Mouse (Mus musculus): ENCODE data around the gene Znrd1.
"Not testable (repeated sequence)": the region's sequence is repeated elsewhere in the genome, so short reads cannot be mapped to it uniquely, and the experiment has no call there.

The Znrd1 gene

DNA sequence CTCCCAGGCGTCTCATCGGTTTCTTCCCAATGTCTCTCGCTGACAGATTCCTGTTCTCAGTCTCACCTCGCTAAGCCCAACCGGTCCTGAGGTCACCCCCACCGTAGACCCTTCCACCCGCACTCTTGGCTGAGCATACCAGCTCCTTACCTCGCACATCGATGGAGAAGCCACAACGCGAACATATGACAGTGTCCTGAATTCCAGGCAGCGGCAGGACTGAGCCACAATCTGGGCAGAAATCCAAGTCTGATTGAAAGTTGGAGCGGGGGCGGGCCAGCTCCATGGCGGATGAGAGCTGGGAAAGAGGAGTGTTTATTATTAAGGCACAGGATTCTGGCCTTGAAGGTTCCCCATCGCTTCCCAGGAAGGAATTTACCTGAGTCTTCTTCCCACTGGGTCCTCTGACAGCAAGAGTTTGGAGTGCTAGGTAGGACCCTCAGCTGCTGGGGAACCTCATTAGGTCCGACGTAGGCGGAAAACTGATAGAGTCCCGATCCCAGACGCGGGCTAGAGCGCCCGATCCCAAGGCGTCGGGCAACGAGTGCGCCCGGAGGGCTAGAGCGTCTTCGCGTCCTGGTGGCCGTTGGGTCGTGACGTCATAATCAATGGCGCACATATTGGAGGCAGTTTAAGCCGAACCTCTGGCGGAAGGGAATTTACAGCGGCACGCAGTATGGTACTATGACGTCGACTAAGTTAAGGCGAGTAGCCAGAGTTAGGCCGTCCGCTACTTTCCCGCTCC lies at the start of gene Znrd1, which contains the start of gene Znrd1as:
TSS of gene Znrd1 (minus strand) at position 561 of the 745 bp plus-strand sequence.
TSS of gene Znrd1as (plus strand) at position 594 of the 745 bp plus-strand sequence.
- DNase-seq, result peak; percentile 85 to 88

DNA sequence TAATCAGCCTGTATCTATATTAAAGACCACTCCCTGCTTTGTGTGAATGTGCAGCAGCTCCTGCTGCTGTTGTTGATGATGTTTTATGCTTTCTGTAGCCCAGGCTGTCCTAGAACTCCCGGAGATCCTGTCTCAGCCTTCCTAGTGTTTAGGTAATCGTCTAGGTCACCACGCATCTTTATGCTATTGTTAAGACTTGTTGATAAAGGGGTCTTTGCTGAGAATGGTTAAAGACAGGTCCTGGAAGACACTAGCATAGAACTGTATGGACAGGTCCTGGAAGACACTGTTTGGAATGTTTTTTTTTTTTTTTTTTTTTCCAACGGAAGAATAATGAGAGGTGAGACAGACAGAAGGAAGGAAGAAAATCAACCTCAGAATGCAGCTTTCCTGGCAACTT lies 45.0 kb upstream of the Znrd1 start:
- DNase-seq, result no peak

DNA sequence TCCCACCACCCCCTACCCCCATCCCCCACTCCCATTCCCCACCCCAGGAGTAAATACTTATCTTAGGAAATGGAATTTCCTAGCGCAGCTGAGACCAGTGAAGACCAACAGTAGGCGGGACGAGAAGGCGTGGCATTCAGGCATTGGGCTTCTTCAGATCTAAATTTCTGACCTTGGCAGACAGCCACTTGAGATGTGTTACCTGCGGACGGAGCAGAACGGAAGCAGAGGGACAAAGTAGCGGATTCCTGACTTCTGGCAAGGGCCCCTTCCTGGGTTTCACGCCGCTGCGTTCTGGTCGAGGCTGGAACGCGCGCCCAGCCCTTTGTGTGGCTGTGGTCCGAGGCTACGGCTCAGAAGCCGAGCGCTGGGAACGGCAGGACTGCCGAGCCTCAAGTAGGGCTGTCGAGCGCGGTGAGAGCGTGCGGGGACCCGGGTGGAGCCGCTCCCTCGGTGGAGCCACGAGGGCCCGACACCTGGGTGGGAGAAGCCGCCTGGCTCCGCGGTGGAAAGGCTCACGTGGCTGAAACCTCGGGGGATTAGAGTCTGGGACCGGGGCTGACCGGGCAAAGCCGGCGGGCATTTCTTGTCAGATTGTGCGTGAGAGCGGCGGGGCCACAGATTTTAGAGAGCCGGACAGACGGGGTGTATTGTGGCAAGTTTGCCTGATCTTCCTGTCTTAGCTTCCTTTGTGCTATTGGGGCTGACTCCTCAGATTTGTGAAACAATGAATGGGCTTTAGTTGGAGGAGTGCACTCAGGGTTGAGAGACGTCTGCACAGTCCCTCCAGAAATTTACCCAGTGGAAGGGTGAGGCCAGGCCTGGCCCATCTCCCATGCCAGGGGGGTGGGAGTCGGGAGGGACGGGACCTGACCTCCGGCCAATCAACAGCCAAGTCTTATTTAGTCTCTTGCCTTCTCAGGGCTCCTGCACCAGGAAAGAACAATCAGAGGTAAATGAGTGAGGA lies 44.3 kb upstream of the Znrd1 start:
- DNase-seq, result no peak

- DNase-seq, result no peak
Observed at GRCm38 (mm10) chr17:37000863-37001262, 42.5 kb upstream of the Znrd1 start, which contains the start of gene Zfp57. Gene Zfp57 (plus strand): TSS chr17:37001163.

DNA sequence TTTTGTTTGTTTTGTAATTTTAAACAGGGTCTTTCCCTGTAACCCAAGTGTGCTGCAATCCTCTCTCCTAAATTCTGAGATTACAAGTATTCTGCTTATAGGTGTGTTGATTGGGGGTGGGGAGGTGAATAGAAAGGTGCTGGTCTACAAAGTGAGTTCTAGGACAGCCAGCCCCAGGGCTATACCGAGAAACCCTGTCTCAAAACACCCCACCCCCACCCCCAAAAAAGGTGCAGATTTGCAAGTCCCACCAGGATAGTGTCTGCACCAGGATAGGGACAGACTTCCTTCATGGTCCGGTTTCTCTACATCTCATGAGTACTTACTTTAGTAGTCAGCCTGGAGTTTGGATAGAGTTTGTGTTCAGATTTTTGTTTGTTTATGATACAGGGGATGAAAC lies 40.1 kb upstream of the Znrd1 start:
- no peak for DNase-seq

GRCm38 (mm10) chr17:36997033-36997735 lies 38.8 kb upstream of the Znrd1 start:
- DNase-seq, result peak; percentile 65 to 70

GRCm38 (mm10) chr17:36995448-36995847 lies 37.1 kb upstream of the Znrd1 start:
- no peak for DNase-seq

DNA sequence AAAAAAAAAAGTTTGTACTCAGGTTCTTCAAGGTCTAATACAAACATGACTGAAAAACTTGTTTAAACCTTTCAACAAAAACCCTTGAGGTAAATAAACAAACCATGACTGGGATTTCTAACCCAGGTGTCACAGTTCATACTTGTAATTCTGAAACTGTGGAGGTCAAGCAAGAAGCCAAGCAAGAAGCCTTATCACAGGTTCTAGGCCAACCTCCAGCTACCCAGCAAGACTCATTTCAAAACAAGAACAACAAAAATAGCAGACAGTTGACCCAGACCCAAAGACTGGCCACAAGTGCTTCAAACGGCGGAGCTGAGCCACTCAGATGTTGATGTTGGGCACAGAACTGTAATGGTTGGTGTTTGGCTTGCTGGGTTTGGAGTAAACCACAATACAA lies 36.2 kb upstream of the Znrd1 start:
- DNase-seq, result no peak

DNA sequence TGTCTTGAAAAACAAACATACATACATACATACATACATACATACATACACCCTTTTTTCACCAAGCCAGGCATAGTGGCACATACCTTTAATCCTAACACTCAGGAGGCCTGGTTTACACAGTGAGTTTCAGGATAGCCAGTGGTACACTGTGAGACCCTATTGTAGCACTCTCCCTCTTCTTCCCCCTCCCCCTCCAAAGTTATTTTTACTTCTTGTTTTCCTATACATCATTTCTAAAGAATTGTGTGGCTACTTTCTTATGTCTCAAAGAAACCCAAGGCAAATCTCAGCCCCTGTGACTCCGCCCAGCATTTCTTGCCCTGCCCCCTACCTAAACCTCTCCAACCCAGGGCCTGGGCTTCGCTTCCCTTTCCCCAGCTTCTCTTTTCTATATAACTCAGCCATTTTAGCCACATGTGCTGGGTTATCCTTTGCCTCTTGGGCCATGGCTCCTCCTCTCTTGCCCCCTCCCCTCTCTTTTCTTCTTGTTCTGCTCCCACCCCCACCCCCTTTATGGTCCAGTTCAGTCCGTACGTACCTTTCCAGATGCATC lies 35.5 kb upstream of the Znrd1 start:
- no peak for DNase-seq

DNA sequence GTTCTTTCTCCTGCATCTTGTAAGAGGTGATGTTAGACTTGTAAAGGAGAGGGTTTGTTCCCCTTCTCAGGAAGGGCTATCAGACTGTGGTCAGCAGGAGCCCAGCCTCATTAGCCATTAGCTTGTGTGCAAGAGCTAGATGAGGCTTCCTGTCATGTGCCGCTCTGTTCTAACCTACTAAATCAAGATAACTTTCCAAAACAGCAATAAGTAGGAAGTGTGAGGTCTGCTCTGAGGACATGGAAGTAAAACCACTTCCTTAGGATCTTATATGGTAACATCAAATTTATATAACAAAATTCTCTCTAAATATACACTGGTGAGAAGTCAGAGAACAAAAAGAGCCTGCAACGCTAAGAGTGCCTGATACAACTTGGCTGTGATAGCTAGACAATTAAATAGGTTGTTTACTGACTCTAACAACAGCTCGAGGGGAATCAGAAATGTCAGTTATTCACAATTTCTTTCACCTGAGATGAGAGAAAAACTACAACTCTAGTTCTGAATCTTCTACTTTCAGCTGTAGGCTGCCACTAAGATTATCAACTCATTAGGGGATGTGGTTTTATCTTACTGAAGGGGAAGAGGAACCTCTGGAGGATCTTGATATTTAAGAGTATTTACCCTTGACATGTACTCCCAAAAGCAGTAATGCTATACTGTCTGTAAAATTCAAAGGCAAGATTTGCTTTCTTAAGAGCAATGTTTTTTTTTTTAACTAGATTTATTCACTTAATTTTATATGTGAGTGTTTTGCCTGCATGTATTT lies 34.2 kb upstream of the Znrd1 start:
- DNase-seq, result no peak

DNA sequence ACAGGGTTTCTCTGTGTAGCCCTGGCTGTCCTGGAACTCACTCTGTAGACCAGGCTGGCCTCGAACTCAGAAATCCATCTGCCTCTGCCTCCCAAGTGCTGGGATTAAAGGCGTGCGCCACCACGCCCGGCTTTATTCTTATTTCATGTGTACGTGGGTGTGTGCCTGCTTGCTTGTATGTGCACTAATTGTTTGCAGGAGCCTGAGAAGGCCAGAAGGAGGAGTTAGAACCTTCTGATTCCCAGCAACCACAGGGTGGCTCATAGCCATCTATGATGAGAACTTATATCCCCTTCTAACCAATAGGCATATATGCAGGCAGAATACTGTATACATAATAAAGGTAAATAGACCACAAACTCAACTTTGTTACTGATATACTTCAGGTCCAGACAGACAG lies 32.3 kb upstream of the Znrd1 start:
- not testable (repeated sequence) for DNase-seq

GRCm38 (mm10) chr17:36989437-36989836 lies 31.1 kb upstream of the Znrd1 start, which contains the start of gene H2-M5:
Gene H2-M5 (minus strand): TSS chr17:36989537.
- DNase-seq, result no peak

GRCm38 (mm10) chr17:36988475-36988874 lies 30.1 kb upstream of the Znrd1 start:
- DNase-seq, result no peak

- no peak for DNase-seq
Observed at GRCm38 (mm10) chr17:36982253-36983155, 24.1 kb upstream of the Znrd1 start.

GRCm38 (mm10) chr17:36981845-36982244 lies 23.5 kb upstream of the Znrd1 start:
- DNase-seq, result no peak

GRCm38 (mm10) chr17:36981221-36981813 lies 23.0 kb upstream of the Znrd1 start, which contains the start of gene 2410137M14Rik:
Gene 2410137M14Rik (minus strand): TSS chr17:36981237.
- DNase-seq, result no peak

DNA sequence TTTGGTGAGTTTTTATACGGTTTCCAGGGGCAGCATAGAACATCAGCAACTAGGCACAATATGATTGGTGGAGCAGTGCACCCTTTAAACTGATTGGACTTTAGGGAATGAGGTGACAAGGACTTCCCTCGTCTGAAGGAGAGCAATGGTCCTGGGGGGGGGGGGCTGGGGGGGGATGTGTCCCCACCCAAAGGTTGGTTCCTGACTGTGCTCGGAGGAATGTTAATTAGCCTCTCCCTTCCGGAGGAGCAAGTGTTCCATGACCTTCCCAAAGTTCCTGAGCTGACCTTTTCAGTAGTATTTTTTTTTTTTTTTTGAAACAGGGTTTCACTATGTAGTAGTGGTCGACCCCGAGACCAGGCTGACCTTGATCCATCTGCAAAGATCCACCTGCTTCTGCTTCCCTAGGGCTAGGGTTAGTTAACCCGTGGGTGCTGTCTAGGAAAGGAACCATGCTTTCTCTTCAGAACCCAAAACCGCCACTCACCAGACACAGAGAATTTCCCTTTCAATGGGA lies 15.0 kb upstream of the Znrd1 start:
- no peak for DNase-seq

DNA sequence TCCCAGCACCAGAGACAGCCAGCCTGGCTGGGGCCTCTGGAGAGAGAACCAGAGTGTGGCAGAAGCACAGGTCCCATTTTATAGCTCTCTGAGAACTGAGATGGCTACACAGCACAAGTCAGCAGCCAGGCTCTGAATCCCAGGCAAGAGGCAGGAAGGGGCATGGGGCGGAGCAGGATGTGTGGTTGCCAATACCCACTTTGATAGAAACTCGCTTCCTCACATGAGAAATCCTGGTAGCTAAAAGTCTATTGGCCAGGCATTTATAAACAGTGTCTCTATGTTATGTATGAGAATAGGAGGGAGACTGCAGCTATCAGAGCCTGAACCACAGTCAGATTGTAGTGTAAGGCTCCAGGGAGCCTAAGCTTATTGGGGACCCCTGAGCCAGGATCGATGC lies 14.4 kb upstream of the Znrd1 start:
- DNase-seq, result peak; percentile 29 to 39

GRCm38 (mm10) chr17:36971172-36971850 lies 13.0 kb upstream of the Znrd1 start:
- no peak for DNase-seq

Data from thymus, postnatal 36 days (tissue).